Mouse (Mus musculus): ENCODE data around the gene Dcaf1. TPM values are rescaled to one million over a fixed set of nuclear protein-coding genes. Genes with fewer than 3 reads are reported as not detected.
A peak's percentile ranks its signal among the peaks of the same experiment; 100 is the strongest.

The Dcaf1 gene
- polyA plus RNA-seq, 1 experiment from 2014 or later = 33.9 TPM

- Histone ChIP-seq H3K9ac (ENCODE audit: low read depth, low read length) (peak overlapping the region; percentile 98; the same call in 1 of the 2 replicates), H3K4me2 (replicated peaks; ENCODE audit: low read depth, low read length) (peak overlapping the region; percentile 82), H3K27ac (ENCODE audit: low read depth, low read length) (no peak overlapping the region; the same call in 1 of the 2 replicates), H3K36me3 (ENCODE audit: control insufficient read depth, insufficient read depth, low read length) (no peaks in the 10 kb centered on the region), H3K9me3 (ENCODE audit: control insufficient read depth, low read length) (no peaks in the 10 kb centered on the region), H3K27me3 (ENCODE audit: control insufficient read depth, insufficient read depth, low read length) (no peaks in the 10 kb centered on the region), H3K4me3 (ENCODE audit: low read length) (peak overlapping the region; percentile 100), H3K4me1 (ENCODE audit: control insufficient read depth, insufficient read depth, low read length) (peaks cover 8% of the 10 kb centered on the region)
- peak; percentile 17; the same call in 1 of the 2 replicates for ATAC-seq (ENCODE audit: low FRiP score, low TSS enrichment)
- 16% methylated on average over 10 of the region's 10 CpGs for WGBS
These were observed 32.3 kb upstream of the Dcaf1 start for GRCm38 (mm10) chr9:106789363-106789762.

- ATAC-seq (ENCODE audit: low FRiP score, low TSS enrichment) = no peak
- H3K9me3 ChIP-seq (ENCODE audit: control insufficient read depth, low read length) = no peaks in the 10 kb centered on the region
- no peak overlapping the region for H3K4me3 ChIP-seq (ENCODE audit: low read length)
- WGBS = 76% methylated on average over 6 of the region's 6 CpGs
- no peaks in the 10 kb centered on the region for H3K36me3 ChIP-seq (ENCODE audit: control insufficient read depth, insufficient read depth, low read length)
- H3K9ac ChIP-seq (ENCODE audit: low read depth, low read length) = no peak overlapping the region
- H3K4me2 ChIP-seq (replicated peaks; ENCODE audit: low read depth, low read length) = no peak overlapping the region
- no peaks in the 10 kb centered on the region for H3K27me3 ChIP-seq (ENCODE audit: control insufficient read depth, insufficient read depth, low read length)
- H3K27ac ChIP-seq (ENCODE audit: low read depth, low read length) = no peak overlapping the region
- peaks cover 8% of the 10 kb centered on the region for H3K4me1 ChIP-seq (ENCODE audit: control insufficient read depth, insufficient read depth, low read length)
These were observed 30.8 kb upstream of the Dcaf1 start for GRCm38 (mm10) chr9:106790831-106791230.

GRCm38 (mm10) chr9:106806503-106806902 is 15.2 kb upstream of the Dcaf1 start:
- no peak overlapping the region for H3K9ac ChIP-seq (ENCODE audit: low read depth, low read length)
- peaks cover 14% of the 10 kb centered on the region for H3K9me3 ChIP-seq (ENCODE audit: control insufficient read depth, low read length)
- H3K4me1 ChIP-seq (ENCODE audit: control insufficient read depth, insufficient read depth, low read length) = no peaks in the 10 kb centered on the region
- no peak overlapping the region for H3K4me2 ChIP-seq (replicated peaks; ENCODE audit: low read depth, low read length)
- WGBS = 81% methylated on average over 4 of the region's 4 CpGs
- H3K36me3 ChIP-seq (ENCODE audit: control insufficient read depth, insufficient read depth, low read length) = no peaks in the 10 kb centered on the region
- ATAC-seq (ENCODE audit: low FRiP score, low TSS enrichment) = no peak
- H3K27ac ChIP-seq (ENCODE audit: low read depth, low read length) = no peak overlapping the region
- H3K27me3 ChIP-seq (ENCODE audit: control insufficient read depth, insufficient read depth, low read length) = no peaks in the 10 kb centered on the region
- H3K4me3 ChIP-seq (ENCODE audit: low read length) = no peak overlapping the region

DNA sequence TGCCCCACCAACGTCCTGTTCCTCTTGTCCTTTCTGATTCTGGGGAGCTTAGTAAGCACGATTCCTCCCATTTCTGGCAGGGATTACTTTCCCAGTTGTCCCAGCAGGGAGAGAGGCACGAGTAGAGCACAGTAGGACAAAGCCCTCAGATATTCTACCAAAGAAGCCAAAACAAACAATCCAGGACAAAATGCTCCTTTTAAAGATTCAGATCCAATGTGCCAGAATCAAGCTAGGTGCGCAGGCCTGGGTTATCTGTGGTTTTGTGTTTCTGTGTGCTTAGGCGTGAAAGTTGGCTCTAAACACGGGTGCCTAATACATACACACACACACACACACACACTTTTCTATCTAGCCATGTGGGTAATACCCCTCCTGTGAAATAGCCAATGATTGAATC is 3.5 kb upstream of the Dcaf1 start:
- Histone ChIP-seq H3K4me2 (replicated peaks; ENCODE audit: low read depth, low read length) (no peak overlapping the region), H3K27ac (ENCODE audit: low read depth, low read length) (no peak overlapping the region), H3K4me1 (ENCODE audit: control insufficient read depth, insufficient read depth, low read length) (no peaks in the 10 kb centered on the region; the same call in 1 of the 2 replicates), H3K27me3 (ENCODE audit: control insufficient read depth, insufficient read depth, low read length) (no peaks in the 10 kb centered on the region), H3K4me3 (ENCODE audit: low read length) (no peak overlapping the region), H3K36me3 (ENCODE audit: control insufficient read depth, insufficient read depth, low read length) (no peaks in the 10 kb centered on the region), H3K9ac (ENCODE audit: low read depth, low read length) (no peak overlapping the region), H3K9me3 (ENCODE audit: control insufficient read depth, low read length) (no peaks in the 10 kb centered on the region)
- ATAC-seq (ENCODE audit: low FRiP score, low TSS enrichment) = no peak
- 83% methylated on average over 6 of the region's 6 CpGs for WGBS

DNA sequence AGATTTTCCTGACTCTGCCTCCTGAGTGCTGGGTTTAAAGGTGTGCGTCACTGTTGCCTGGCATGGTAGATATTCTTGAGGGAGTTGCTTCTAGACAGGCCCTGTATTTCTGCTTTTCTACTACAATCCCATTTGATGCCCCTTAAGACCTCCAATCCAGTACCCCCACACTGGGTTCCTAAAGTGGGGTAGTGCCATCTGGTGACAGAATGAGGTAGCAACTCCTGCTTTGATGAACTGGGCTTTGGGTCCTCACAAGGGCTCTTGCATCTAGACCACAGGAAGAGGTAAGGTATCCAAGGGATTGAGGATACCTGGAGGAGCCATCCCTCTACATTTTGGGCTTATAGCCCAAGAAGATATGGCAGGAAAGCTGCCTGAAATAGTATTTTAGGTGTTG is 2.5 kb upstream of the Dcaf1 start:
- Histone ChIP-seq H3K4me2 (replicated peaks; ENCODE audit: low read depth, low read length) (no peak overlapping the region), H3K4me1 (ENCODE audit: control insufficient read depth, insufficient read depth, low read length) (no peaks in the 10 kb centered on the region; the same call in 1 of the 2 replicates), H3K9me3 (ENCODE audit: control insufficient read depth, low read length) (no peaks in the 10 kb centered on the region), H3K4me3 (ENCODE audit: low read length) (no peak overlapping the region), H3K36me3 (ENCODE audit: control insufficient read depth, insufficient read depth, low read length) (no peaks in the 10 kb centered on the region), H3K27me3 (ENCODE audit: control insufficient read depth, insufficient read depth, low read length) (no peaks in the 10 kb centered on the region), H3K9ac (ENCODE audit: low read depth, low read length) (no peak overlapping the region), H3K27ac (ENCODE audit: low read depth, low read length) (no peak overlapping the region)
- ATAC-seq (ENCODE audit: low FRiP score, low TSS enrichment) = no peak
- WGBS = 86% methylated on average over 1 of the region's 1 CpGs

GRCm38 (mm10) chr9:106821050-106821617 is 540 bp upstream of the Dcaf1 start:
- H3K36me3 ChIP-seq (ENCODE audit: control insufficient read depth, insufficient read depth, low read length) = no peaks in the 10 kb centered on the region
- no peak overlapping the region for H3K27ac ChIP-seq (ENCODE audit: low read depth, low read length)
- no peaks in the 10 kb centered on the region for H3K27me3 ChIP-seq (ENCODE audit: control insufficient read depth, insufficient read depth, low read length)
- peak overlapping the region; percentile 86 for H3K4me3 ChIP-seq (ENCODE audit: low read length)
- ATAC-seq (ENCODE audit: low FRiP score, low TSS enrichment) = no peak
- no peaks in the 10 kb centered on the region for H3K9me3 ChIP-seq (ENCODE audit: control insufficient read depth, low read length)
- H3K9ac ChIP-seq (ENCODE audit: low read depth, low read length) = peak overlapping the region; percentile 53; the same call in 1 of the 2 replicates
- WGBS = 55% methylated on average over 15 of the region's 15 CpGs
- no peaks in the 10 kb centered on the region; the same call in 1 of the 2 replicates for H3K4me1 ChIP-seq (ENCODE audit: control insufficient read depth, insufficient read depth, low read length)
- H3K4me2 ChIP-seq (replicated peaks; ENCODE audit: low read depth, low read length) = peak overlapping the region; percentile 49

- Histone ChIP-seq H3K4me1 (ENCODE audit: control insufficient read depth, insufficient read depth, low read length) (no peaks in the 10 kb centered on the region; the same call in 1 of the 2 replicates), H3K36me3 (ENCODE audit: control insufficient read depth, insufficient read depth, low read length) (no peaks in the 10 kb centered on the region), H3K4me3 (ENCODE audit: low read length) (peak overlapping the region; percentile 86), H3K27me3 (ENCODE audit: control insufficient read depth, insufficient read depth, low read length) (no peaks in the 10 kb centered on the region), H3K9me3 (ENCODE audit: control insufficient read depth, low read length) (no peaks in the 10 kb centered on the region), H3K4me2 (replicated peaks; ENCODE audit: low read depth, low read length) (peak overlapping the region; percentile 59), H3K9ac (ENCODE audit: low read depth, low read length) (peak overlapping the region; percentile 93), H3K27ac (ENCODE audit: low read depth, low read length) (peak overlapping the region; percentile 91)
- ATAC-seq (ENCODE audit: low FRiP score, low TSS enrichment) = peak; percentile 90
- WGBS = 1% methylated on average over 30 of the region's 32 CpGs
These were observed 869 bp downstream of the Dcaf1 start for GRCm38 (mm10) chr9:106822381-106823104.

DNA sequence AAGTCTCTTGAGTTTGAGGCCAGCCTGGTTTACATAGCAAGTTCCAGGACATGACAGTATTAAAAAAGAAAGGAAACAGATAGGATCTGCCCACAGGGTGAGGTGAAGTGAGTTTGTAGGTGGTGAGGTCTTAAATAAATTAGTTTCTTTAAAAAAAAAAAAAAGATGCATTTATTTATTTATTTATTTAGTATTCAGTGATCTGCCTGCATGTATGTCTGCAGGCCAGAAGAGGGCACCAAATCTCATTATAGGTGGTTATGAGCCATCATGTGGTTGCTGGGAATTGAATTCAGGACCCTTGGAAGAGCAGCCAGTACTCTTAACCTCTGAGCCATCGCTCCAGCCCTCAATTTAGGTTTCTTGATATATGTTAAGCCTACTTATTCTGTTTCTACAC is 18.9 kb downstream of the Dcaf1 start:
- H3K9ac ChIP-seq (ENCODE audit: low read depth, low read length) = no peak overlapping the region
- no peak overlapping the region for H3K4me3 ChIP-seq (ENCODE audit: low read length)
- no peak overlapping the region for H3K4me2 ChIP-seq (replicated peaks; ENCODE audit: low read depth, low read length)
- ATAC-seq (ENCODE audit: low FRiP score, low TSS enrichment) = no peak
- no peaks in the 10 kb centered on the region for H3K27me3 ChIP-seq (ENCODE audit: control insufficient read depth, insufficient read depth, low read length)
- no peaks in the 10 kb centered on the region for H3K9me3 ChIP-seq (ENCODE audit: control insufficient read depth, low read length)
- WGBS = 94% methylated on average over 1 of the region's 1 CpGs
- H3K4me1 ChIP-seq (ENCODE audit: control insufficient read depth, insufficient read depth, low read length) = no peaks in the 10 kb centered on the region
- no peak overlapping the region for H3K27ac ChIP-seq (ENCODE audit: low read depth, low read length)
- H3K36me3 ChIP-seq (ENCODE audit: control insufficient read depth, insufficient read depth, low read length) = peaks cover 69% of the 10 kb centered on the region

- Histone ChIP-seq H3K27me3 (ENCODE audit: control insufficient read depth, insufficient read depth, low read length) (no peaks in the 10 kb centered on the region), H3K36me3 (ENCODE audit: control insufficient read depth, insufficient read depth, low read length) (peaks cover 67% of the 10 kb centered on the region), H3K4me2 (replicated peaks; ENCODE audit: low read depth, low read length) (no peak overlapping the region), H3K4me3 (ENCODE audit: low read length) (no peak overlapping the region), H3K9me3 (ENCODE audit: control insufficient read depth, low read length) (no peaks in the 10 kb centered on the region), H3K4me1 (ENCODE audit: control insufficient read depth, insufficient read depth, low read length) (no peaks in the 10 kb centered on the region), H3K27ac (ENCODE audit: low read depth, low read length) (no peak overlapping the region), H3K9ac (ENCODE audit: low read depth, low read length) (no peak overlapping the region)
- ATAC-seq (ENCODE audit: low FRiP score, low TSS enrichment) = no peak
- 93% methylated on average over 6 of the region's 6 CpGs for WGBS
These were observed 21.1 kb downstream of the Dcaf1 start for GRCm38 (mm10) chr9:106842800-106843199.
